Mouse (Mus musculus): ENCODE measurements around the gene Psma4. TPM values are rescaled to one million over a fixed set of nuclear protein-coding genes. Genes with fewer than 3 reads are reported as not detected.
A peak's percentile ranks its signal among the peaks of the same experiment; 100 is the strongest.
"Not testable (repeated sequence)": the region's sequence is repeated elsewhere in the genome, so short reads cannot be mapped to it uniquely, and the experiment has no call there.

Psma4 gene
- total RNA-seq (2014; fragmentation: Nextera tagmentation) (219 and 238 TPM in 2 replicates), total RNA-seq (2017) (449 and 459 TPM in 2 replicates)

GRCm38 (mm10) chr9:54950575-54951321 is at the start of gene Psma4, which contains the start of gene AY074887:
Gene Psma4, plus strand, starts transcription at chr9:54950790.
Gene AY074887, minus strand, starts transcription at chr9:54950998.
- ATAC-seq (replicated peaks; ENCODE audit: low FRiP score, low TSS enrichment, poor library complexity, severe bottlenecking): peak; percentile 98

GRCm38 (mm10) chr9:54909446-54909845 is 41.1 kb upstream of the Psma4 start:
- ATAC-seq (replicated peaks; ENCODE audit: low FRiP score, low TSS enrichment, poor library complexity, severe bottlenecking): no peak

GRCm38 (mm10) chr9:54915576-54915975 is 35.0 kb upstream of the Psma4 start:
- ATAC-seq (replicated peaks; ENCODE audit: low FRiP score, low TSS enrichment, poor library complexity, severe bottlenecking): no peak

- no peak for ATAC-seq (replicated peaks; ENCODE audit: low FRiP score, low TSS enrichment, poor library complexity, severe bottlenecking)
These were observed 34.2 kb upstream of the Psma4 start for GRCm38 (mm10) chr9:54916401-54916800.

- ATAC-seq (replicated peaks; ENCODE audit: low FRiP score, low TSS enrichment, poor library complexity, severe bottlenecking): peak; percentile 97
These were observed 33.4 kb upstream of the Psma4 start, which contains the start of gene Hykk for GRCm38 (mm10) chr9:54917010-54917677. Gene Hykk, plus strand, starts transcription at chr9:54917283.

- no peak for ATAC-seq (replicated peaks; ENCODE audit: low FRiP score, low TSS enrichment, poor library complexity, severe bottlenecking)
These were observed 32.4 kb upstream of the Psma4 start for GRCm38 (mm10) chr9:54918191-54918590.

- ATAC-seq (replicated peaks; ENCODE audit: low FRiP score, low TSS enrichment, poor library complexity, severe bottlenecking): no peak
These were observed 31.8 kb upstream of the Psma4 start for GRCm38 (mm10) chr9:54918781-54919180.

- ATAC-seq (replicated peaks; ENCODE audit: low FRiP score, low TSS enrichment, poor library complexity, severe bottlenecking): no peak
These were observed 30.6 kb upstream of the Psma4 start for GRCm38 (mm10) chr9:54919946-54920345.

- ATAC-seq (replicated peaks; ENCODE audit: low FRiP score, low TSS enrichment, poor library complexity, severe bottlenecking): no peak
These were observed 19.8 kb upstream of the Psma4 start for GRCm38 (mm10) chr9:54930741-54931140.

- no peak for ATAC-seq (replicated peaks; ENCODE audit: low FRiP score, low TSS enrichment, poor library complexity, severe bottlenecking)
These were observed 18.8 kb upstream of the Psma4 start for GRCm38 (mm10) chr9:54931765-54932164.

GRCm38 (mm10) chr9:54932379-54932778 is 18.2 kb upstream of the Psma4 start:
- ATAC-seq (replicated peaks; ENCODE audit: low FRiP score, low TSS enrichment, poor library complexity, severe bottlenecking): no peak

- ATAC-seq (replicated peaks; ENCODE audit: low FRiP score, low TSS enrichment, poor library complexity, severe bottlenecking): no peak
These were observed 8.5 kb upstream of the Psma4 start for GRCm38 (mm10) chr9:54942071-54942470.

- no peak for ATAC-seq (replicated peaks; ENCODE audit: low FRiP score, low TSS enrichment, poor library complexity, severe bottlenecking)
These were observed 6.1 kb upstream of the Psma4 start for GRCm38 (mm10) chr9:54944467-54944866.

- no peak for ATAC-seq (replicated peaks; ENCODE audit: low FRiP score, low TSS enrichment, poor library complexity, severe bottlenecking)
These were observed 4.3 kb upstream of the Psma4 start for GRCm38 (mm10) chr9:54946256-54946655.

- no peak for ATAC-seq (replicated peaks; ENCODE audit: low FRiP score, low TSS enrichment, poor library complexity, severe bottlenecking)
These were observed 1.1 kb upstream of the Psma4 start for GRCm38 (mm10) chr9:54949465-54949864.

- ATAC-seq (replicated peaks; ENCODE audit: low FRiP score, low TSS enrichment, poor library complexity, severe bottlenecking): not testable (repeated sequence)
These were observed 428 bp upstream of the Psma4 start for GRCm38 (mm10) chr9:54950162-54950561.

GRCm38 (mm10) chr9:54961059-54961458 is 10.5 kb downstream of the Psma4 start:
- no peak for ATAC-seq (replicated peaks; ENCODE audit: low FRiP score, low TSS enrichment, poor library complexity, severe bottlenecking)

- ATAC-seq (replicated peaks; ENCODE audit: low FRiP score, low TSS enrichment, poor library complexity, severe bottlenecking): no peak
These were observed 13.1 kb downstream of the Psma4 start for GRCm38 (mm10) chr9:54963669-54964068.

- ATAC-seq (replicated peaks; ENCODE audit: low FRiP score, low TSS enrichment, poor library complexity, severe bottlenecking): no peak
These were observed 19.5 kb downstream of the Psma4 start for GRCm38 (mm10) chr9:54969972-54970637.

- ATAC-seq (replicated peaks; ENCODE audit: low FRiP score, low TSS enrichment, poor library complexity, severe bottlenecking): no peak
These were observed 30.1 kb downstream of the Psma4 start, which contains the start of gene Chrna5 for GRCm38 (mm10) chr9:54980674-54981073. Gene Chrna5, plus strand, starts transcription at chr9:54980880.
